Mouse (Mus musculus): ENCODE measurements around the gene Tmem108. TPM values are rescaled to one million over a fixed set of nuclear protein-coding genes. Genes with fewer than 3 reads are reported as not detected.
A peak's percentile ranks its signal among the peaks of the same experiment; 100 is the strongest.

Tmem108 gene
- 41.4 and 41.5 TPM in 2 replicates for polyA plus RNA-seq (2015; fragmentation: Nextera tagmentation; extraction: Ambion mirVana)

- Histone ChIP-seq H3K9me3 (replicated peaks) (no peaks in the 10 kb centered on the region), H3K36me3 (ENCODE audit: poor library complexity, severe bottlenecking) (no peaks in the 10 kb centered on the region), H3K4me3 (peak within 1 kb of the TSS; percentile 70), H3K4me2 (peak within 1 kb of the TSS; percentile 78), H3K4me1 (peaks cover 28% of the 10 kb centered on the region), H3K27me3 (peaks cover 23% of the 10 kb centered on the region), H3K27ac (peak within 1 kb of the TSS; percentile 68), H3K9ac (peak within 1 kb of the TSS; percentile 94)
- under 1% methylated on average over 49 of the region's 51 CpGs for WGBS
- peak; percentile 97 for ATAC-seq
These were observed at the start of gene Tmem108 for GRCm38 (mm10) chr9:103761647-103762084. Tmem108 (minus strand) TSS chr9:103761837.

DNA sequence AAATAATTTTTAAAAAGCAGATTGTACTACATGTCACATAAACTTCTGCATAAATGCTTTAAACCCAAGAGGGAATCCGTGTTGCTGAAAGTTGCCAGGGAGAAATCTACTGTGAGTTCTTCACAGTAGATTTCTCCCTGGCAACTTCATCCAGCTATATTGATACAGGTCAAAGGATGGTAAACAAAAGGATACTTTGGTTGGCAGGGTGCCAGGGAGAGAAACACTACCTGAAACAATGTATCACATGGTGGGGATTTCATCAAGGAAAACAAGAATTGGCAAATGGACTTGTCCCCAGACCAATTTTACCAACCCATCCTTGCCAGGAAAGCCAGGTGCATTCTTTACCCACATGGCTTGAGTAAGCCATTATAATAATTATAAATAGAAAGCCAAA is 27.4 kb upstream of the Tmem108 start:
- Histone ChIP-seq H3K36me3 (ENCODE audit: poor library complexity, severe bottlenecking) (no peaks in the 10 kb centered on the region), H3K9ac (no peak overlapping the region), H3K4me2 (no peak overlapping the region), H3K27ac (no peak overlapping the region), H3K4me1 (no peaks in the 10 kb centered on the region), H3K4me3 (no peak overlapping the region), H3K27me3 (no peaks in the 10 kb centered on the region), H3K9me3 (replicated peaks) (no peaks in the 10 kb centered on the region)
- WGBS = 64% methylated on average over 1 of the region's 1 CpGs
- no peak for ATAC-seq

GRCm38 (mm10) chr9:103784156-103784555 is 22.5 kb upstream of the Tmem108 start:
- Histone ChIP-seq H3K4me3 (no peak overlapping the region), H3K4me1 (peaks cover 5% of the 10 kb centered on the region), H3K9me3 (replicated peaks) (no peaks in the 10 kb centered on the region), H3K4me2 (no peak overlapping the region), H3K9ac (no peak overlapping the region), H3K36me3 (ENCODE audit: poor library complexity, severe bottlenecking) (no peaks in the 10 kb centered on the region), H3K27me3 (no peaks in the 10 kb centered on the region), H3K27ac (no peak overlapping the region)
- 92% methylated on average over 4 of the region's 4 CpGs for WGBS
- ATAC-seq = no peak

DNA sequence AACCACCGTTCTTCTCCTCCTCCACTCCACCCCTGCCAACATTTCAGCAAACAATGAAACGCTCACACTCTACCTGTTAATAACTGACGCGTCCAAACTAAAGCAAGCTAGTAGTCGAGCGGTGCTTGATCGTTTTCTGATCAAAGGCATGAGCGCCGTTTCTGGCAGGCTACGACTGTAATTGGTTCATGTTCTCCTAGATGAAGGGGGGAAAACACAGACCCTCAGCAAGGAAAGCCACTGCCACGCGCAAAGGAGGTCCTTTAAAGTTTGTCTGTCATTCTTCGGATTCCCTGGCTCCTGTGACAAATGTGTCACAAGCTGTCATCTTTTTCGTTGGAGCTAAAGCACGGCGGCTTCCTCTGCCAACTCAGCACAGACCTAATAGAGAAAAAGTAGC is 21.6 kb upstream of the Tmem108 start:
- Histone ChIP-seq H3K27ac (no peak overlapping the region), H3K27me3 (no peaks in the 10 kb centered on the region), H3K9ac (no peak overlapping the region), H3K4me3 (no peak overlapping the region), H3K9me3 (replicated peaks) (no peaks in the 10 kb centered on the region), H3K4me2 (no peak overlapping the region), H3K36me3 (ENCODE audit: poor library complexity, severe bottlenecking) (no peaks in the 10 kb centered on the region), H3K4me1 (peaks cover 5% of the 10 kb centered on the region)
- 68% methylated on average over 16 of the region's 16 CpGs for WGBS
- no peak for ATAC-seq

DNA sequence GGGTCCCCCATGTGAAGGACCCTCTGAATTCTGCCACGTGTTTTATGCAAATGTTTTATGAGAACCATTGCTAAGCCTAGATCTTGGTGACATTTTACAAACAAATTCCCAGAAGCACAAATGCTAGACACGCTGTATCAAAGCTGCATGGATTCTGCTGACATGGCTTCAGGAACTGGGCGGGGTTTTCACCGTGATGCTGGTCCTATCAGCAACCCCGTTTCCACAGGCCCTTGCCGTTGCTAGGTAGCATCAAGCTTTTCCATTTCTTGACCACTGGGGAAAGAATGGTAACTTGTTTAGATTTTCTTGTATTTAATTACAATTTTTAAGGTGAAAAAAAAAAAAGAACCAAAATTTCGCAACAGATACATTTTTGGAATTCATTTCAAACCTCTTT is 20.7 kb upstream of the Tmem108 start:
- Histone ChIP-seq H3K36me3 (ENCODE audit: poor library complexity, severe bottlenecking) (no peaks in the 10 kb centered on the region), H3K27me3 (no peaks in the 10 kb centered on the region), H3K4me2 (no peak overlapping the region), H3K9me3 (replicated peaks) (no peaks in the 10 kb centered on the region), H3K9ac (no peak overlapping the region), H3K4me3 (no peak overlapping the region), H3K4me1 (peaks cover 5% of the 10 kb centered on the region), H3K27ac (no peak overlapping the region)
- 87% methylated on average over 7 of the region's 7 CpGs for WGBS
- ATAC-seq = no peak

DNA sequence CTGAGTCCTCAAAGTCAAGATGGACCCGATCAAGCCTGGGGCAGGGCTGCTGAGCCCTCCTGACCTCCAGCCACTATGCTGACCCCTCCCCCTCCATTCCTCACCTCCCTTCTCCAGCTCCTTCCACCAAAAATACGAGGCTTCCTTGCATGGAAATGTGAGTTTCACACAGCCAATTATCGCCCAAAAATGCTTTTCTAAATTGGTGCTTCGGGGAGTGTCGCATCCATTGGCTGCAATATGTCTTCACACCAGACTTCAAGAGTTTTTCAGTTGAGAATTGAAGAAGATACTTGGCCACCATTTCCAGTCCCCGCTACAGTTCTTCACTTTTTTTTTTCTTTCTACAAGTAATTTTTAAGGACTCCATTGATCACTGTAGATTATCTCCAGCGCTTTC is 19.8 kb upstream of the Tmem108 start:
- no peak overlapping the region for H3K9ac ChIP-seq
- no peaks in the 10 kb centered on the region for H3K27me3 ChIP-seq
- 89% methylated on average over 7 of the region's 7 CpGs for WGBS
- H3K4me2 ChIP-seq = no peak overlapping the region
- no peaks in the 10 kb centered on the region for H3K9me3 ChIP-seq (replicated peaks)
- no peak for ATAC-seq
- H3K4me3 ChIP-seq = no peak overlapping the region
- H3K36me3 ChIP-seq (ENCODE audit: poor library complexity, severe bottlenecking) = no peaks in the 10 kb centered on the region
- H3K4me1 ChIP-seq = peaks cover 5% of the 10 kb centered on the region
- no peak overlapping the region for H3K27ac ChIP-seq

DNA sequence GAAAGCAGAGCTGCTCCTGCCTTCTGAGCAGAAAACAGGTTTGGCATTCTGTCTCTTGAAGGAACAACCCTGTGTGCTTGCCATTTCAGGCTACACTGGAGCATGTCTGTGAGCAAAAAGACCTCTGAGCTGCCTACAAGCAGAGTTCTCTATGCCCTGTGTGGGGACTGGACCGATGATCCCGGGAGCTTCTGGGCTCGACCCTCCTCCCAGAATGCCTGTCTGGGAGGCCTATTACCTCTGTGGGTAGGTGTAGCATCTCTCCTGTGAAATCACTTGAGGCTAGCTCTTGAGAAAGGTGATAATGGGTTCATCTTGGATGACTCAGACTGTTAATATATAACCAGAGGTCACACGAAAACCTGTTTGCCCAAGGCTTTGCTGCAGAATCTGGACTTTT is 19.0 kb upstream of the Tmem108 start:
- Histone ChIP-seq H3K4me1 (peaks cover 5% of the 10 kb centered on the region), H3K9me3 (replicated peaks) (no peaks in the 10 kb centered on the region), H3K4me2 (no peak overlapping the region), H3K27ac (no peak overlapping the region), H3K4me3 (no peak overlapping the region), H3K9ac (no peak overlapping the region), H3K27me3 (no peaks in the 10 kb centered on the region), H3K36me3 (ENCODE audit: poor library complexity, severe bottlenecking) (no peaks in the 10 kb centered on the region)
- WGBS = 91% methylated on average over 4 of the region's 4 CpGs
- no peak for ATAC-seq

GRCm38 (mm10) chr9:103778185-103778584 is 16.5 kb upstream of the Tmem108 start:
- no peak overlapping the region for H3K27ac ChIP-seq
- no peaks in the 10 kb centered on the region for H3K27me3 ChIP-seq
- ATAC-seq = no peak
- peaks cover 2% of the 10 kb centered on the region for H3K4me1 ChIP-seq
- WGBS = 54% methylated on average over 1 of the region's 1 CpGs
- no peak overlapping the region for H3K9ac ChIP-seq
- no peak overlapping the region for H3K4me3 ChIP-seq
- H3K36me3 ChIP-seq (ENCODE audit: poor library complexity, severe bottlenecking) = no peaks in the 10 kb centered on the region
- no peaks in the 10 kb centered on the region for H3K9me3 ChIP-seq (replicated peaks)
- no peak overlapping the region for H3K4me2 ChIP-seq

- H3K4me2 ChIP-seq = peak overlapping the region; percentile 78
- H3K9ac ChIP-seq = peak overlapping the region; percentile 94
- 0% methylated on average over 29 of the region's 30 CpGs for WGBS
- peak; percentile 25 for ATAC-seq
- H3K36me3 ChIP-seq (ENCODE audit: poor library complexity, severe bottlenecking) = no peaks in the 10 kb centered on the region
- H3K4me1 ChIP-seq = peaks cover 32% of the 10 kb centered on the region
- peaks cover 23% of the 10 kb centered on the region for H3K27me3 ChIP-seq
- peak overlapping the region; percentile 68 for H3K27ac ChIP-seq
- no peaks in the 10 kb centered on the region for H3K9me3 ChIP-seq (replicated peaks)
- H3K4me3 ChIP-seq = peak overlapping the region; percentile 70
These were observed 476 bp downstream of the Tmem108 start for GRCm38 (mm10) chr9:103761151-103761571.

DNA sequence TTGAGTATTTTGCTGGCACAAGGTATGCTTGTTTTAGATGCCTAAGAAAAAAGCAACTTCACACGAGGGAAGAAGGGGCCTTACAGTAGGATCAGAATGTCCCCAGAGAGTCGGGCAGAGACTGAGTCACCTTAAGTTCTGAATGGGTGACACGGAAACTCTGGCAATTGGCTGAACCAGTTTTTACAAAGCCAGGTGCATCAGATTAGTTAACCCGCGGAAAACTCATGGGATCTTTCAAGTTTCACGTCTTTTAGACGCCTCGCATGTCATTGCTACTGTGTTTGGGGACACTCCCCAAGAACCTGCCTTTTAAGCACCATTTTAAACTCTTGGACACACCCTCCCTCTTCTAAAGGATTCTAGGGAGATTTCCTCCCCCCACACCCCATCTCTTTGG is 1.3 kb downstream of the Tmem108 start:
- Histone ChIP-seq H3K27me3 (peaks cover 23% of the 10 kb centered on the region), H3K9ac (peak overlapping the region; percentile 94), H3K9me3 (replicated peaks) (no peaks in the 10 kb centered on the region), H3K4me1 (peaks cover 32% of the 10 kb centered on the region), H3K4me2 (peak overlapping the region; percentile 78), H3K4me3 (peak overlapping the region; percentile 70), H3K36me3 (ENCODE audit: poor library complexity, severe bottlenecking) (no peaks in the 10 kb centered on the region), H3K27ac (no peak overlapping the region)
- 21% methylated on average over 8 of the region's 8 CpGs for WGBS
- no peak for ATAC-seq

GRCm38 (mm10) chr9:103759829-103760228 is 1.8 kb downstream of the Tmem108 start:
- Histone ChIP-seq H3K4me2 (peak overlapping the region; percentile 78), H3K4me3 (peak overlapping the region; percentile 70), H3K27me3 (peaks cover 23% of the 10 kb centered on the region), H3K9ac (peak overlapping the region; percentile 54; the same call in 1 of the 2 replicates), H3K36me3 (ENCODE audit: poor library complexity, severe bottlenecking) (no peaks in the 10 kb centered on the region), H3K4me1 (peaks cover 37% of the 10 kb centered on the region), H3K27ac (no peak overlapping the region), H3K9me3 (replicated peaks) (no peaks in the 10 kb centered on the region)
- WGBS = 57% methylated on average over 9 of the region's 9 CpGs
- ATAC-seq = no peak

GRCm38 (mm10) chr9:103758930-103759695 is 2.5 kb downstream of the Tmem108 start:
- Histone ChIP-seq H3K9me3 (replicated peaks) (no peaks in the 10 kb centered on the region), H3K4me3 (peak overlapping the region; percentile 70), H3K27me3 (peaks cover 23% of the 10 kb centered on the region), H3K4me1 (peaks cover 37% of the 10 kb centered on the region), H3K4me2 (peak overlapping the region; percentile 78), H3K27ac (peak overlapping the region; percentile 35), H3K36me3 (ENCODE audit: poor library complexity, severe bottlenecking) (no peaks in the 10 kb centered on the region), H3K9ac (peak overlapping the region; percentile 54)
- peak; percentile 30; the same call in 1 of the 2 replicates for ATAC-seq
- 13% methylated on average over 20 of the region's 20 CpGs for WGBS

All from forebrain, embryonic 13.5 days (tissue).